Mouse (Mus musculus) heart, embryonic 15.5 days (tissue): Measurements from ENCODE around the gene Spata21. TPM values are rescaled to one million over a fixed set of nuclear protein-coding genes. Genes with fewer than 3 reads are reported as not detected.

Experiments
- ATAC-seq: fragments of 200-750 bp; cut with Nextera tagmentation; replicated peaks from 2 replicates; pipeline ENCODE4 v1.8.0; 2017; ENCODE audit warnings: low read depth, moderate TSS enrichment; ENCODE audit not compliant: insufficient number of reproducible peaks, insufficient read depth, low FRiP score
- H3K27ac ChIP-seq: fragments of 300-500 bp; sonication (generic); 2 replicates; pipeline ENCODE4 v1.5.1; 2015; ENCODE audit warnings: mild to moderate bottlenecking, inconsistent platforms
- H3K27me3 ChIP-seq: fragments of 300-500 bp; sonication (generic); 2 replicates; pipeline ENCODE4 v1.6.1; 2015; ENCODE audit warnings: inconsistent platforms
- H3K36me3 ChIP-seq: fragments of 300-500 bp; sonication (generic); 2 replicates; pipeline ENCODE4 v1.6.1; 2015; ENCODE audit warnings: mild to moderate bottlenecking, inconsistent platforms
- H3K4me1 ChIP-seq: fragments of 300-500 bp; sonication (generic); replicated peaks from 2 replicates; pipeline ENCODE4 v1.6.1; 2015; ENCODE audit warnings: inconsistent platforms
- H3K4me2 ChIP-seq: fragments of 300-500 bp; sonication (generic); 2 replicates; pipeline ENCODE4 v1.6.1; 2015; ENCODE audit warnings: inconsistent platforms, mild to moderate bottlenecking, moderate library complexity
- H3K4me3 ChIP-seq: fragments of 300-500 bp; sonication (generic); 2 replicates; pipeline ENCODE4 v1.5.1; 2015; ENCODE audit warnings: mild to moderate bottlenecking, inconsistent platforms
- H3K9ac ChIP-seq: fragments of 300-500 bp; sonication (generic); 2 replicates; pipeline ENCODE4 v1.6.1; 2015; ENCODE audit warnings: mild to moderate bottlenecking, inconsistent platforms
- H3K9me3 ChIP-seq: fragments of 300-500 bp; sonication (generic); replicated peaks from 2 replicates; pipeline ENCODE4 v1.6.1; 2016; ENCODE audit warnings: inconsistent platforms
- WGBS: fragments of 180-500 bp; shearing (Covaris S2); methylation state at CpG from one replicate; pipeline ENCODE4 v1.1.7; 2015; ENCODE audit warnings: mixed read lengths; 5-methylcytosine and 5-hydroxymethylcytosine counted together
- polyA plus RNA-seq: library from polyadenylated mRNA; unstranded; fragments of >200 nt; fragmentation: Nextera tagmentation; extraction: Ambion mirVana; gene quantifications from 2 replicates; pipeline ENCODE4 v1.2.1, GENCODE M21; 2015

The Spata21 gene
- polyA plus RNA-seq, 1 experiment from 2014 or later = 0.26 TPM

- Histone ChIP-seq H3K36me3 (no peaks in the 10 kb centered on the region), H3K4me1 (peaks cover 10% of the 10 kb centered on the region), H3K27me3 (no peaks in the 10 kb centered on the region), H3K9me3 (no peaks in the 10 kb centered on the region), H3K4me2 (no peak overlapping the region), H3K9ac (no peak overlapping the region), H3K27ac (no peak overlapping the region), H3K4me3 (no peak overlapping the region)
- 85% methylated on average over 4 of the region's 4 CpGs for WGBS
- no peak for ATAC-seq
These were observed 72.1 kb downstream of the Spata21 start for GRCm38 (mm10) chr4:141160193-141160592.

GRCm38 (mm10) chr4:141161699-141162208, 73.6 kb downstream of the Spata21 start:
- 72% methylated on average over 6 of the region's 6 CpGs for WGBS

More at GRCm38 (mm10) chr4:141161699-141162208, 73.6 kb downstream of the Spata21 start:
- Histone ChIP-seq H3K4me2 (no peak overlapping the region), H3K27ac (no peak overlapping the region), H3K4me1 (peaks cover 10% of the 10 kb centered on the region), H3K36me3 (no peaks in the 10 kb centered on the region), H3K27me3 (no peaks in the 10 kb centered on the region), H3K4me3 (no peak overlapping the region), H3K9me3 (no peaks in the 10 kb centered on the region), H3K9ac (no peak overlapping the region)
- no peak for ATAC-seq

Other genes starting within 250 kb of the Spata21 start
- 0.05 and 0.08 TPM in 2 replicates for gene Padi1, start 242.6 kb upstream of the Spata21 start, polyA plus RNA-seq
- gene Padi2, start 182.0 kb upstream of the Spata21 start, polyA plus RNA-seq = 1.2 and 3.1 TPM in 2 replicates
- 812 and 965 TPM in 2 replicates for gene Sdhb, start 127.1 kb upstream of the Spata21 start, polyA plus RNA-seq
- gene Atp13a2, start 101.5 kb upstream of the Spata21 start, polyA plus RNA-seq = 23.4 and 38.8 TPM in 2 replicates
- gene Mfap2, start 77.9 kb upstream of the Spata21 start, polyA plus RNA-seq = 237 and 341 TPM in 2 replicates
- gene Crocc, start 27.8 kb upstream of the Spata21 start, polyA plus RNA-seq = 3.4 and 4.7 TPM in 2 replicates
- gene Necap2, start 10.0 kb upstream of the Spata21 start, polyA plus RNA-seq = 38.6 and 52.4 TPM in 2 replicates
- gene Szrd1, start 51.4 kb downstream of the Spata21 start, polyA plus RNA-seq = 30.1 and 32.8 TPM in 2 replicates
- gene Fbxo42, start 59.6 kb downstream of the Spata21 start, polyA plus RNA-seq = 10.3 and 15.3 TPM in 2 replicates
- gene Rsg1, start 125.6 kb downstream of the Spata21 start, polyA plus RNA-seq = 1.9 and 3.2 TPM in 2 replicates
- 3.2 and 5.7 TPM in 2 replicates for gene Arhgef19, start 151.2 kb downstream of the Spata21 start, polyA plus RNA-seq
- 2.7 and 4.2 TPM in 2 replicates for gene Epha2, start 212.9 kb downstream of the Spata21 start, polyA plus RNA-seq